Mouse (Mus musculus): ENCODE data around the gene Dcp1a.

GRCm38 (mm10) chr14:30566317-30566716 is 87.0 kb downstream of the Dcp1a start:
- TF ChIP-seq CTCF (IDR thresholded peaks at IDR 0.05; ENCODE audit: low read depth) (no peak), EP300 (IDR thresholded peaks at IDR 0.05; ENCODE audit: low read depth) (no peak)

All from liver, embryonic 14.5 days (tissue).